Mouse (Mus musculus): Measurements from ENCODE around the gene Gm15557. TPM values are rescaled to one million over a fixed set of nuclear protein-coding genes. Genes with fewer than 3 reads are reported as not detected.
A peak's percentile ranks its signal among the peaks of the same experiment; 100 is the strongest.

The Gm15557 gene
- polyA plus RNA-seq, 1 experiment from 2014 or later, result not detected

- peak; percentile 95 for DNase-seq (ENCODE audit: low spot score)
- Histone ChIP-seq H3K27me3 (ENCODE audit: control insufficient read depth, insufficient read depth, low read length) (no peaks in the 10 kb centered on the region), H3K36me3 (replicated peaks; ENCODE audit: control insufficient read depth, insufficient read depth) (no peaks in the 10 kb centered on the region), H3K4me1 (replicated peaks; ENCODE audit: control insufficient read depth, insufficient read depth, low read length) (peaks cover 15% of the 10 kb centered on the region), H3K27ac (peak within 1 kb of the TSS; percentile 83), H3K4me3 (replicated peaks; ENCODE audit: low read length) (peak within 1 kb of the TSS; percentile 68), H3K9ac (peak within 1 kb of the TSS; percentile 56), H3K9me3 (ENCODE audit: control insufficient read depth, low read length) (no peaks in the 10 kb centered on the region), H3K4me2 (replicated peaks) (peak within 1 kb of the TSS; percentile 88)
- WGBS, result under 1% methylated on average over 38 of the region's 38 CpGs
- peak; percentile 96 for ATAC-seq (ENCODE audit: low FRiP score)
These were observed 10.7 kb upstream of the Gm15557 start, which contains the start of gene Uqcc1 for GRCm38 (mm10) chr2:155929531-155930442. Gene Uqcc1 (minus strand): TSS chr2:155930310.

GRCm38 (mm10) chr2:155939897-155940529 is 515 bp upstream of the Gm15557 start:
- no peaks in the 10 kb centered on the region for H3K36me3 ChIP-seq (replicated peaks; ENCODE audit: control insufficient read depth, insufficient read depth)
- 0 out of 2 replicates have a peak, but pooled peaks cover 7% of the 10 kb centered on the region for H3K4me1 ChIP-seq (replicated peaks; ENCODE audit: control insufficient read depth, insufficient read depth, low read length)
- H3K9me3 ChIP-seq (ENCODE audit: control insufficient read depth, low read length), result no peaks in the 10 kb centered on the region
- H3K4me2 ChIP-seq (replicated peaks), result no peak overlapping the region
- no peak overlapping the region for H3K4me3 ChIP-seq (replicated peaks; ENCODE audit: low read length)
- 80% methylated on average over 7 of the region's 7 CpGs for WGBS
- no peak for DNase-seq (ENCODE audit: low spot score)
- H3K27me3 ChIP-seq (ENCODE audit: control insufficient read depth, insufficient read depth, low read length), result no peaks in the 10 kb centered on the region
- H3K27ac ChIP-seq, result no peak overlapping the region
- no peak overlapping the region for H3K9ac ChIP-seq
- no peak for ATAC-seq (ENCODE audit: low FRiP score)

- WGBS, result 91% methylated on average over 40 of the region's 40 CpGs
- no peak overlapping the region for H3K9ac ChIP-seq
- no peaks in the 10 kb centered on the region for H3K36me3 ChIP-seq (replicated peaks; ENCODE audit: control insufficient read depth, insufficient read depth)
- H3K9me3 ChIP-seq (ENCODE audit: control insufficient read depth, low read length), result no peaks in the 10 kb centered on the region
- ATAC-seq (ENCODE audit: low FRiP score) (no peak), DNase-seq (ENCODE audit: low spot score) (no peak)
- no peaks in the 10 kb centered on the region for H3K27me3 ChIP-seq (ENCODE audit: control insufficient read depth, insufficient read depth, low read length)
- H3K4me1 ChIP-seq (replicated peaks; ENCODE audit: control insufficient read depth, insufficient read depth, low read length), result 0 out of 2 replicates have a peak, but pooled peaks cover 7% of the 10 kb centered on the region
- no peak overlapping the region for H3K27ac ChIP-seq
- H3K4me2 ChIP-seq (replicated peaks), result no peak overlapping the region
- no peak overlapping the region for H3K4me3 ChIP-seq (replicated peaks; ENCODE audit: low read length)
These were observed 1.3 kb downstream of the Gm15557 start for GRCm38 (mm10) chr2:155941697-155942442.

GRCm38 (mm10) chr2:155943463-155943862 is 2.9 kb downstream of the Gm15557 start:
- DNase-seq (ENCODE audit: low spot score), result no peak

GRCm38 (mm10) chr2:155944685-155945084 is 4.2 kb downstream of the Gm15557 start:
- ATAC-seq (ENCODE audit: low FRiP score) (no peak), DNase-seq (ENCODE audit: low spot score) (no peak)
- H3K4me1 ChIP-seq (replicated peaks; ENCODE audit: control insufficient read depth, insufficient read depth, low read length), result peaks cover 14% of the 10 kb centered on the region
- no peak overlapping the region for H3K4me3 ChIP-seq (replicated peaks; ENCODE audit: low read length)
- peak overlapping the region; percentile 63; the same call in 1 of the 2 replicates for H3K27ac ChIP-seq
- H3K27me3 ChIP-seq (ENCODE audit: control insufficient read depth, insufficient read depth, low read length), result no peaks in the 10 kb centered on the region
- no peaks in the 10 kb centered on the region for H3K36me3 ChIP-seq (replicated peaks; ENCODE audit: control insufficient read depth, insufficient read depth)
- H3K9ac ChIP-seq, result peak overlapping the region; percentile 26; the same call in 1 of the 2 replicates
- no peaks in the 10 kb centered on the region for H3K9me3 ChIP-seq (ENCODE audit: control insufficient read depth, low read length)
- H3K4me2 ChIP-seq (replicated peaks), result 0 out of 2 replicates have a peak overlapping the region, but pooled peaks have one; percentile 22
- 83% methylated on average over 4 of the region's 4 CpGs for WGBS

More at GRCm38 (mm10) chr2:155943463-155943862, 2.9 kb downstream of the Gm15557 start:
- ATAC-seq (ENCODE audit: low FRiP score), result no peak
- Histone ChIP-seq H3K27me3 (ENCODE audit: control insufficient read depth, insufficient read depth, low read length) (no peaks in the 10 kb centered on the region), H3K4me1 (replicated peaks; ENCODE audit: control insufficient read depth, insufficient read depth, low read length) (0 out of 2 replicates have a peak, but pooled peaks cover 7% of the 10 kb centered on the region), H3K9me3 (ENCODE audit: control insufficient read depth, low read length) (no peaks in the 10 kb centered on the region), H3K4me2 (replicated peaks) (peak overlapping the region; percentile 22), H3K36me3 (replicated peaks; ENCODE audit: control insufficient read depth, insufficient read depth) (no peaks in the 10 kb centered on the region), H3K9ac (peak overlapping the region; percentile 1; the same call in 1 of the 2 replicates), H3K4me3 (replicated peaks; ENCODE audit: low read length) (no peak overlapping the region), H3K27ac (no peak overlapping the region)
- WGBS, result under 1% methylated on average over 8 of the region's 8 CpGs

GRCm38 (mm10) chr2:155945124-155945523 is 4.6 kb downstream of the Gm15557 start, which contains the start of gene Gdf5:
Gene Gdf5 (minus strand): TSS chr2:155945367.
- WGBS, result 45% methylated on average over 13 of the region's 13 CpGs
- peak within 1 kb of the TSS; percentile 63; the same call in 1 of the 2 replicates for H3K27ac ChIP-seq
- H3K4me3 ChIP-seq (replicated peaks; ENCODE audit: low read length), result no peak within 1 kb of the TSS
- H3K27me3 ChIP-seq (ENCODE audit: control insufficient read depth, insufficient read depth, low read length), result no peaks in the 10 kb centered on the region
- H3K36me3 ChIP-seq (replicated peaks; ENCODE audit: control insufficient read depth, insufficient read depth), result no peaks in the 10 kb centered on the region
- peaks cover 17% of the 10 kb centered on the region for H3K4me1 ChIP-seq (replicated peaks; ENCODE audit: control insufficient read depth, insufficient read depth, low read length)
- H3K9me3 ChIP-seq (ENCODE audit: control insufficient read depth, low read length), result no peaks in the 10 kb centered on the region
- 0 out of 2 replicates have a peak within 1 kb of the TSS, but pooled peaks have one; percentile 22 for H3K4me2 ChIP-seq (replicated peaks)
- DNase-seq (ENCODE audit: low spot score) (no peak), ATAC-seq (ENCODE audit: low FRiP score) (no peak)
- peak within 1 kb of the TSS; percentile 26; the same call in 1 of the 2 replicates for H3K9ac ChIP-seq

GRCm38 (mm10) chr2:155945580-155945979 is 5.1 kb downstream of the Gm15557 start:
- no peaks in the 10 kb centered on the region for H3K36me3 ChIP-seq (replicated peaks; ENCODE audit: control insufficient read depth, insufficient read depth)
- DNase-seq (ENCODE audit: low spot score) (no peak), ATAC-seq (ENCODE audit: low FRiP score) (no peak)
- no peak overlapping the region for H3K4me3 ChIP-seq (replicated peaks; ENCODE audit: low read length)
- H3K27me3 ChIP-seq (ENCODE audit: control insufficient read depth, insufficient read depth, low read length), result no peaks in the 10 kb centered on the region
- peaks cover 17% of the 10 kb centered on the region for H3K4me1 ChIP-seq (replicated peaks; ENCODE audit: control insufficient read depth, insufficient read depth, low read length)
- H3K27ac ChIP-seq, result no peak overlapping the region
- H3K9me3 ChIP-seq (ENCODE audit: control insufficient read depth, low read length), result no peaks in the 10 kb centered on the region
- 59% methylated on average over 5 of the region's 5 CpGs for WGBS
- no peak overlapping the region for H3K9ac ChIP-seq
- no peak overlapping the region for H3K4me2 ChIP-seq (replicated peaks)

- Histone ChIP-seq H3K27ac (no peak overlapping the region), H3K9me3 (ENCODE audit: control insufficient read depth, low read length) (no peaks in the 10 kb centered on the region), H3K4me1 (replicated peaks; ENCODE audit: control insufficient read depth, insufficient read depth, low read length) (peaks cover 17% of the 10 kb centered on the region), H3K36me3 (replicated peaks; ENCODE audit: control insufficient read depth, insufficient read depth) (no peaks in the 10 kb centered on the region), H3K9ac (no peak overlapping the region), H3K4me3 (replicated peaks; ENCODE audit: low read length) (no peak overlapping the region), H3K27me3 (ENCODE audit: control insufficient read depth, insufficient read depth, low read length) (no peaks in the 10 kb centered on the region), H3K4me2 (replicated peaks) (no peak overlapping the region)
- ATAC-seq (ENCODE audit: low FRiP score) (no peak), DNase-seq (ENCODE audit: low spot score) (peak; percentile 74)
- 1% methylated on average over 7 of the region's 7 CpGs for WGBS
These were observed 5.5 kb downstream of the Gm15557 start for GRCm38 (mm10) chr2:155946069-155946468.

All from hindbrain, embryonic 14.5 days (tissue).